Mouse (Mus musculus) liver, adult 2 months (tissue): ENCODE measurements at regions not wholly inside any gene's neighbourhood (a gene's known extent, or its start where the extent isn't known, plus 50 kb on each side); places are given as distances from the start of the nearest gene placed in this dataset.

Source experiments
- CTCF ChIP-seq: fragments of 200-500 bp; IDR thresholded peaks from 2 replicates; pipeline ENCODE4 v1.5.1; 2011; ENCODE audit warnings: low read depth, low read length, control low read depth
- POLR2A ChIP-seq: fragments of 200-500 bp; IDR thresholded peaks from 2 replicates; pipeline ENCODE4 v1.6.1; 2011; ENCODE audit warnings: low read length, control low read depth; ENCODE audit not compliant: insufficient read depth; ENCODE audit errors: extremely low read depth

DNA sequence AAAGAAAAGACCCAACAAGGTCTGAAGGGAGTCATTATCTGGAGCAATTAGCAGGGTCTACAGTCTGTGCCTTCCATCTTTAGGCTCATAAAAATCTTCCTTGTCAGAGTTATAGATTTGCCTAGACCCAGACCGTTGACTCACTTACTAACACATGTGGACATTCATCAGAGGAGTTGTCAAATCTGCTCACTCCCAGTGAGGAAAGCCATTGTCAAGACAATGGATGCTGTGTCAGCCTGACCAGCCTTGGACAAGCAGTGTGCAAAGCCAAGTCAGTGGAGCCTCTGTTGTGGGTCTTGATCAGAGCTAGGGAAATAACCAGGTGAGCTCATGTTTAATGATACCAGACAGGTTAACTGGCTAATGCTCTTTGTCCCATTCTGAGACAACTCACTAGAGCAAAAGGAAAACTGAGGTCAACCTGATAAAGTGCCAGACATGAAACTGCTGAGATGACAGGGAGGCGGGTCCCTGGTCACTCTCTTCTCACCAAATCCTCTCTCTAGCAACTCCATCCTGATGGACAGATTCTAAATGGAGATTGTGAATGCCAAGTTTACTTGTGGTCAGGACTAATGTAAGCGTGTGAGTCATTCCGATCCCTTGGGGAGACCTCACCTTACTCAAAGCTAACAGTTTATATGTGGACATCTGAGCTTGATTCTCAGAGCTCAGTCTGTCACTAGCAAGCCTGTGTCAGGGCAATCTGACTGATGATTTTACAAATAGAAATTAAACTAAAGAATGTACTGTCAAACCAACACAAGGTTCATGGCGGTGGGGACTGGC, 320.6 kb upstream of the Gm26657 start:
- TF ChIP-seq CTCF (no peak), POLR2A (no peak)
